Mouse (Mus musculus) limb, embryonic 14.5 days (tissue): ENCODE data around the gene 6430531B16Rik. TPM values are rescaled to one million over a fixed set of nuclear protein-coding genes. Genes with fewer than 3 reads are reported as not detected.
A peak's percentile ranks its signal among the peaks of the same experiment; 100 is the strongest.

Source experiments
- ATAC-seq: fragments of 200-750 bp; cut with Nextera tagmentation; 2 replicates; pipeline ENCODE4 v1.8.0; 2017; ENCODE audit warnings: low read depth, moderate number of reproducible peaks, moderate TSS enrichment; ENCODE audit not compliant: low FRiP score
- DNase-seq: peaks from one replicate; pipeline ENCODE4 v3.0.0-alpha.2; 2015; ENCODE audit warnings: low spot score
- H3K27ac ChIP-seq: fragments of 300-500 bp; sonication (generic); replicated peaks from 2 replicates; pipeline ENCODE4 v1.5.1; 2014; ENCODE audit warnings: low read depth, mild to moderate bottlenecking, low read length, moderate library complexity, mixed read lengths
- H3K27me3 ChIP-seq: fragments of 300-500 bp; sonication (generic); 2 replicates; pipeline ENCODE4 v1.6.1; 2014; ENCODE audit warnings: low read length, mixed read lengths; ENCODE audit not compliant: control insufficient read depth, insufficient read depth
- H3K36me3 ChIP-seq: fragments of 300-500 bp; sonication (generic); 2 replicates; pipeline ENCODE4 v1.6.1; 2014; ENCODE audit warnings: mild to moderate bottlenecking, low read length, moderate library complexity, mixed read lengths; ENCODE audit not compliant: control insufficient read depth, insufficient read depth
- H3K4me1 ChIP-seq: fragments of 300-500 bp; sonication (generic); 2 replicates; pipeline ENCODE4 v1.6.1; 2014; ENCODE audit warnings: antibody characterized with exemption, low read length, mixed read lengths; ENCODE audit not compliant: control insufficient read depth, insufficient read depth
- H3K4me2 ChIP-seq: fragments of 300-500 bp; sonication (generic); replicated peaks from 2 replicates; pipeline ENCODE4 v1.6.1; 2014; ENCODE audit warnings: low read depth, mild to moderate bottlenecking, low read length, moderate library complexity; ENCODE audit not compliant: severe bottlenecking
- H3K4me3 ChIP-seq: fragments of 300-500 bp; sonication (generic); replicated peaks from 2 replicates; pipeline ENCODE4 v1.5.1; 2014; ENCODE audit warnings: low read length
- H3K9ac ChIP-seq: fragments of 300-500 bp; sonication (generic); 2 replicates; pipeline ENCODE4 v1.6.1; 2014; ENCODE audit warnings: mild to moderate bottlenecking, low read depth, low read length, moderate library complexity; ENCODE audit not compliant: severe bottlenecking
- H3K9me3 ChIP-seq: fragments of 300-500 bp; sonication (generic); 2 replicates; pipeline ENCODE4 v1.6.1; 2016; ENCODE audit warnings: low read length; ENCODE audit not compliant: control insufficient read depth
- POLR2A ChIP-seq: fragments of 200-500 bp; IDR thresholded peaks from 2 replicates; pipeline ENCODE4 v1.8.0; 2012; ENCODE audit warnings: inconsistent platforms, mild to moderate bottlenecking, moderate library complexity, borderline replicate concordance; ENCODE audit not compliant: insufficient read depth, insufficient read length; ENCODE audit errors: extremely low read depth
- WGBS: fragments of 180-500 bp; shearing (Covaris S2); extraction: QIAGEN DNeasy Blood & Tissue Kit; methylation state at CpG from one replicate; pipeline ENCODE4 v1.1.7; 2014; 5-methylcytosine and 5-hydroxymethylcytosine counted together
- polyA plus RNA-seq, 2 experiments: library from polyadenylated mRNA; depleted of rRNA in 1 of 2; stranded (reverse) in 1 of 2; unstranded in 1 of 2; fragments of >200 nt; fragmentation: Nextera tagmentation in 1 of 2; extraction: Ambion mirVana in 1 of 2; gene quantifications; 2 replicates each; pipeline versions ENCODE4 v1.2.1 to v1.2.3; 2012 to 2014

The 6430531B16Rik gene
- polyA plus RNA-seq, 2 experiments, result 0.08 TPM; not detected in 1

DNA sequence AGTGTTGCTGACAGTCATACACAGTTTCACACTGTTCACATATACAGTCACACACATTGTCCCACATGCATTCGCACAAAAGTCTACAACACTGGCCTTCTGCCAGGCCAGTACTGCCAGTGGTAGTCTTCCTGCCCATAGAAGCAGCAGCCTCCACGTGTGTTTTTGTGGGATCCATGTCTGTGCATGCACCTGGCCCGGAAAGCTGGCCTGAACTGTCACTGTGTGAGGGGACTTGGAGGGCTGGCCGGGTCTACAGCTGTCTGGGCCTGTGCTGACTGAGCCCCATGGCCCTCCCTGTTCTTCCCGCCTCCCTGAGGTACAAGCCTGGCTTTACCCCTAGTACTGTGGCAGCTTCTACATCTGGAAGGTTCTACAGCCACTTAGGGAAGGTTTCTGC, 7.6 kb downstream of the 6430531B16Rik start:
- Histone ChIP-seq H3K4me3 (no peak overlapping the region), H3K27me3 (no peaks in the 10 kb centered on the region), H3K4me1 (no peaks in the 10 kb centered on the region), H3K36me3 (no peaks in the 10 kb centered on the region), H3K9ac (no peak overlapping the region), H3K27ac (no peak overlapping the region), H3K4me2 (no peak overlapping the region), H3K9me3 (no peaks in the 10 kb centered on the region)
- no peak for TF ChIP-seq POLR2A
- ATAC-seq (no peak), DNase-seq (no peak)
- WGBS, result 76% methylated on average over 5 of the region's 5 CpGs

DNA sequence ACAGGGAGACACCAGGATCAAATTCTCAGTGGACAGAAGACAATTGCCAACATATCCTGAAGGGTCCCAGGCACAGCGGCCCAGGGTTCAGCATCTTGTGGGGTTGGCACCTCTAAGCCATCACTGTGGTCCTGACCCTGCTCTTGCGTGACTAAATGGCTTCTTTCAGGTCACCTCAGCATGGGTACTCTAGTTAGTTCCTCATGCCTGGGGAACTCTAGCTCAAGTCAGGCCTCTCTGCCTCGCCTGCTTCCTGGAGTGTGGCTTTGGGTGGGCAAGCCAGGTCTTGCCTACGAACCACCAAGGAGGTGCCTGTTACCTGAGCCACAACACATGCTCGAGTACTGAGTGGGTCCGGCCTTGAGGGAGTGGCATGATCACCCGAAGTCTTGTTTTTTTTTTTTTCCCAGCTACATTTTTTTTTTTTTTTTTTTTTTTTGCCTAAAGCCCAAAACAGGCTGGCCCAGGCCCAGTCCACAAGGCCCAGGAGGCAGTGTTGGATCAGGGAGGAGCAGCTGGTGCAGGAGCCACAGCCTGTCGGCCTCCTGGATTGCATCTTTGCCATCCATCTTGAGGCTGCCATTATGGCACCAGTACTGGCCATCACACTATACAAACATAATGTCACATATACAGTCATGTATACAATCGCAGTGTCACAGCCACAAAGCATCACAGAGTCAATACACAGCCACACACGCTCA, 8.2 kb downstream of the 6430531B16Rik start:
- no peak overlapping the region for H3K9ac ChIP-seq
- H3K27me3 ChIP-seq, result no peaks in the 10 kb centered on the region
- H3K4me2 ChIP-seq, result no peak overlapping the region
- 77% methylated on average over 10 of the region's 10 CpGs for WGBS
- H3K4me1 ChIP-seq, result no peaks in the 10 kb centered on the region
- no peaks in the 10 kb centered on the region for H3K9me3 ChIP-seq
- H3K27ac ChIP-seq, result no peak overlapping the region
- no peak for TF ChIP-seq POLR2A
- DNase-seq, result no peak
- H3K36me3 ChIP-seq, result no peaks in the 10 kb centered on the region
- H3K4me3 ChIP-seq, result no peak overlapping the region
- ATAC-seq, result no peak

DNA sequence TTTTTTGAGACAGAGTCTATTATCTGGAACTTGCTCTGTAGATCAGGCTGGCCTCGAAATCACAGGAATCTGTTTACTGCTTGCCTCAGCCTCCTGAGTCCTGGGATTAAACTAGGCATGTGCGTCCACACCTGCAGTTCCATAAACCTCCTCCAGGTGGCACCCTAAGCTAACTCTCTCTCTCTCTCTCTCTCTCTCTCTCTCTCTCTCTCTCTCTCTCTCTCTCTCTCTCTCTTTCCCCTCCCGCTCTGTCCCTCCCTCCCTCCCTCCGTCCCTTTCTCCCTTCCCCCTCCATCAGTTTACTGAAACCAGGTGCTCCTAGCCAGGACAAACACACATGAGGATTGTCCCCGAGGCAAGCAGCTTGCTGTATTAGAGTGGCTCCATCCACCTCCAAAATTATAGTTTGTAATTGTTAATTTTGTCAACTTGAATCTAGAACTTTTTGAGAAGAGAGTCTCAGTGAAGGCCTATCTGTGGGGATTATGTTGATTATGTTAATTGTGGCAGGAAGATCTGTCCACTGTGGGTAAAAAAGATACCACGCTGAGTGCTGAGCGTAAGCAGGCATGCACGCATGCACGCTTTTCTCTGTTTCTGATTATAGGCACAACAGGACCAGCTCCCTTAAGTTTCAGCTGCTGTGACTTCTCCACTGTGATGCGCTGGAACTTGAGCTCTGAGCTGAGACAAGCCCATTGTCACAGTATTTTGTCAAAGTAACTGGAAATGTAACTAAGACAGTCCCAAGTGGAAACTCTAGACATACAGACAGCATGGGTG, 9.0 kb downstream of the 6430531B16Rik start:
- Histone ChIP-seq H3K27me3 (no peaks in the 10 kb centered on the region), H3K36me3 (no peaks in the 10 kb centered on the region), H3K4me1 (no peaks in the 10 kb centered on the region), H3K27ac (no peak overlapping the region), H3K4me2 (0 out of 2 replicates have a peak overlapping the region, but pooled peaks have one; percentile 13), H3K9ac (no peak overlapping the region), H3K4me3 (no peak overlapping the region), H3K9me3 (no peaks in the 10 kb centered on the region)
- TF ChIP-seq POLR2A, result no peak
- ATAC-seq (no peak), DNase-seq (peak; percentile 89)
- 19% methylated on average over 10 of the region's 10 CpGs for WGBS

DNA sequence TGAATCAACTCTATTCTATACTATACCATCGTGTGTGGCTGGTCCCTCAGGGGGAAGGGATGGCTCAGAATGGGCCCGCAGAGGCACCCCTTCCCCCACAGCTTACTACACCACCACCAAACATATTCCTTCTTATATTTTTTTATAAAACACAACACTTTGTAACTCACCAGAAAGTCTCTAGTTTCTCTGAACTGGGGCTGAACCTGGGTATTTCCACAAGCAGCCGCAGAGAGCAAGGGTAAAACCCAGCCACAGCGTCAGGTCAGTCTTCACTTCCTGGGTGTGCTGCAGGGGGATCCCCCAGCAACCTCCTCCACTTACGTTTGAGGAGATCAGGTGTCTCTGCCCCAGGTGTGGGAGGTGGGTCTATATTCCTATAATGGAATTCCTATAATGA, 10.1 kb downstream of the 6430531B16Rik start:
- Histone ChIP-seq H3K4me2 (no peak overlapping the region), H3K4me1 (no peaks in the 10 kb centered on the region), H3K27me3 (no peaks in the 10 kb centered on the region), H3K4me3 (no peak overlapping the region), H3K9ac (no peak overlapping the region), H3K27ac (no peak overlapping the region), H3K36me3 (no peaks in the 10 kb centered on the region), H3K9me3 (no peaks in the 10 kb centered on the region)
- no peak for DNase-seq
- TF ChIP-seq POLR2A, result no peak
- WGBS, result 51% methylated on average over 5 of the region's 5 CpGs
- ATAC-seq, result no peak

DNA sequence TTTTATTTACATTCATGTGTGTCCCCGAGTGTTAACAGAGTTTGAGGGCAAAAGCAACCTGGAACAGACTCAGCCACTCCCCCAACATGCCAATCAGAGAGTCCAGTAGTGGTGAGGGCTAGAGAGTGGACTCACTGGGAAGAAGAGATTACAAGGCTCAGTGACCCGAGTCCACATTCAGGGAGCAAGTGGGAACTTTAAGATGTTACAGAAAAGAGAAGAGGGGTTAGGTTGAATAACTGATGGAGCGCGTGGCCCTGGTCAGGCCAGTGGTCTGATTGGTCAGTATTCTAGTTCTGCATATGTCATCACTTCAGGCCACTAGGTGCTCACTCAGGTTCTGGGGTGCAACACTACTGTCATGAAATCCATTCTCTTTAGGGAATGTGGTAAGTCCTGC, 11.4 kb downstream of the 6430531B16Rik start:
- no peaks in the 10 kb centered on the region for H3K36me3 ChIP-seq
- H3K9me3 ChIP-seq, result no peaks in the 10 kb centered on the region
- H3K4me2 ChIP-seq, result no peak overlapping the region
- H3K4me1 ChIP-seq, result no peaks in the 10 kb centered on the region
- ATAC-seq, result no peak
- no peak overlapping the region for H3K4me3 ChIP-seq
- TF ChIP-seq POLR2A, result no peak
- WGBS, result 29% methylated on average over 4 of the region's 4 CpGs
- DNase-seq, result no peak
- H3K9ac ChIP-seq, result no peak overlapping the region
- H3K27ac ChIP-seq, result no peak overlapping the region
- H3K27me3 ChIP-seq, result no peaks in the 10 kb centered on the region
